Mouse (Mus musculus): ENCODE data around the gene Fabp1. TPM values are rescaled to one million over a fixed set of nuclear protein-coding genes. Genes with fewer than 3 reads are reported as not detected.

The Fabp1 gene
- total and polyA plus RNA-seq, 3 experiments, result not detected

- H3K27me3 ChIP-seq (ENCODE audit: control insufficient read depth, insufficient read depth, low read length), result no peaks in the 10 kb centered on the region
- no peaks in the 10 kb centered on the region for H3K4me1 ChIP-seq (ENCODE audit: control insufficient read depth, insufficient read depth, low read length)
- H3K9ac ChIP-seq (ENCODE audit: low read depth, low read length), result no peak overlapping the region
- WGBS, result 43% methylated on average over 4 of the region's 4 CpGs
- H3K36me3 ChIP-seq (ENCODE audit: control insufficient read depth, insufficient read depth, low read length), result no peaks in the 10 kb centered on the region
- intact Hi-C loops (cut with DNase I), result loop anchor here (10.0 kb wide), 1 partner anchor 113 kb away; the partner anchor contains the start of gene Krcc1
- TF ChIP-seq POLR2A (IDR thresholded peaks at IDR 0.05; ENCODE audit: insufficient read depth, low read depth, low read length) (no peak), EP300 (IDR thresholded peaks at IDR 0.05; ENCODE audit: insufficient read depth, low read depth, low read length) (no peak), CTCF (IDR thresholded peaks at IDR 0.05) (peak; percentile 38)
- DNase-seq, result no peak
- no peak overlapping the region for H3K4me3 ChIP-seq
- no peaks in the 10 kb centered on the region for H3K79me2 ChIP-seq (replicated peaks; ENCODE audit: control insufficient read depth, insufficient read depth, low read length)
- H3K27ac ChIP-seq, result no peak overlapping the region
Measured at GRCm38 (mm10) chr6:71162269-71162668, 37.4 kb upstream of the Fabp1 start.

GRCm38 (mm10) chr6:71164394-71164793 lies 35.2 kb upstream of the Fabp1 start:
- H3K27ac ChIP-seq, result no peak overlapping the region
- no peaks in the 10 kb centered on the region for H3K36me3 ChIP-seq (ENCODE audit: control insufficient read depth, insufficient read depth, low read length)
- no peaks in the 10 kb centered on the region for H3K27me3 ChIP-seq (ENCODE audit: control insufficient read depth, insufficient read depth, low read length)
- DNase-seq, result no peak
- 40% methylated on average over 6 of the region's 6 CpGs for WGBS
- H3K4me1 ChIP-seq (ENCODE audit: control insufficient read depth, insufficient read depth, low read length), result no peaks in the 10 kb centered on the region
- TF ChIP-seq CTCF (IDR thresholded peaks at IDR 0.05) (no peak), POLR2A (IDR thresholded peaks at IDR 0.05; ENCODE audit: insufficient read depth, low read depth, low read length) (no peak), EP300 (IDR thresholded peaks at IDR 0.05; ENCODE audit: insufficient read depth, low read depth, low read length) (no peak)
- no peak overlapping the region for H3K9ac ChIP-seq (ENCODE audit: low read depth, low read length)
- intact Hi-C loops (cut with DNase I), result loop anchor here (10.0 kb wide), 1 partner anchor 110 kb away; the partner anchor contains the start of gene Krcc1
- H3K79me2 ChIP-seq (replicated peaks; ENCODE audit: control insufficient read depth, insufficient read depth, low read length), result no peaks in the 10 kb centered on the region
- no peak overlapping the region for H3K4me3 ChIP-seq

- no peaks in the 10 kb centered on the region for H3K36me3 ChIP-seq (ENCODE audit: control insufficient read depth, insufficient read depth, low read length)
- H3K9ac ChIP-seq (ENCODE audit: low read depth, low read length), result no peak overlapping the region
- no peak for DNase-seq
- intact Hi-C loops (cut with DNase I), result loop anchor here (2.0 to 10.0 kb wide), 5 partner anchors 108 to 638 kb away; partner anchors contain the start of gene Krcc1
- H3K4me1 ChIP-seq (ENCODE audit: control insufficient read depth, insufficient read depth, low read length), result no peaks in the 10 kb centered on the region
- no peaks in the 10 kb centered on the region for H3K27me3 ChIP-seq (ENCODE audit: control insufficient read depth, insufficient read depth, low read length)
- no peaks in the 10 kb centered on the region for H3K79me2 ChIP-seq (replicated peaks; ENCODE audit: control insufficient read depth, insufficient read depth, low read length)
- H3K4me3 ChIP-seq, result no peak overlapping the region
- no peak overlapping the region for H3K27ac ChIP-seq
- 27% methylated on average over 6 of the region's 6 CpGs for WGBS
- TF ChIP-seq CTCF (IDR thresholded peaks at IDR 0.05) (peak; percentile 82), POLR2A (IDR thresholded peaks at IDR 0.05; ENCODE audit: insufficient read depth, low read depth, low read length) (no peak)
Measured at GRCm38 (mm10) chr6:71166551-71167169, 33.0 kb upstream of the Fabp1 start.

- Histone ChIP-seq H3K4me3 (no peak overlapping the region), H3K4me1 (ENCODE audit: control insufficient read depth, insufficient read depth, low read length) (no peaks in the 10 kb centered on the region), H3K9ac (ENCODE audit: low read depth, low read length) (no peak overlapping the region), H3K27me3 (ENCODE audit: control insufficient read depth, insufficient read depth, low read length) (no peaks in the 10 kb centered on the region), H3K79me2 (replicated peaks; ENCODE audit: control insufficient read depth, insufficient read depth, low read length) (no peaks in the 10 kb centered on the region), H3K27ac (no peak overlapping the region), H3K36me3 (ENCODE audit: control insufficient read depth, insufficient read depth, low read length) (no peaks in the 10 kb centered on the region)
- WGBS, result 84% methylated on average over 10 of the region's 10 CpGs
- DNase-seq, result no peak
- TF ChIP-seq POLR2A (IDR thresholded peaks at IDR 0.05; ENCODE audit: insufficient read depth, low read depth, low read length) (no peak), EP300 (IDR thresholded peaks at IDR 0.05; ENCODE audit: insufficient read depth, low read depth, low read length) (no peak), CTCF (IDR thresholded peaks at IDR 0.05) (no peak)
- intact Hi-C loops (cut with DNase I), result no loop called here
Measured at GRCm38 (mm10) chr6:71172812-71173580, 26.6 kb upstream of the Fabp1 start.

- no peak overlapping the region for H3K27ac ChIP-seq
- H3K27me3 ChIP-seq (ENCODE audit: control insufficient read depth, insufficient read depth, low read length), result no peaks in the 10 kb centered on the region
- DNase-seq, result no peak
- no peaks in the 10 kb centered on the region for H3K79me2 ChIP-seq (replicated peaks; ENCODE audit: control insufficient read depth, insufficient read depth, low read length)
- no peaks in the 10 kb centered on the region for H3K36me3 ChIP-seq (ENCODE audit: control insufficient read depth, insufficient read depth, low read length)
- intact Hi-C loops (cut with DNase I), result no loop called here
- no peak overlapping the region for H3K9ac ChIP-seq (ENCODE audit: low read depth, low read length)
- no peaks in the 10 kb centered on the region; the same call in 1 of the 2 replicates for H3K4me1 ChIP-seq (ENCODE audit: control insufficient read depth, insufficient read depth, low read length)
- TF ChIP-seq POLR2A (IDR thresholded peaks at IDR 0.05; ENCODE audit: insufficient read depth, low read depth, low read length), result no peak
- TF ChIP-seq CTCF (IDR thresholded peaks at IDR 0.05), result no peak
- no peak for TF ChIP-seq EP300 (IDR thresholded peaks at IDR 0.05; ENCODE audit: insufficient read depth, low read depth, low read length)
- WGBS, result 87% methylated on average over 1 of the region's 1 CpGs
- H3K4me3 ChIP-seq, result no peak overlapping the region
Measured at GRCm38 (mm10) chr6:71180596-71180995, 19.0 kb upstream of the Fabp1 start.

All from heart, adult 2 months (tissue).